Mouse (Mus musculus) lung, embryonic 14.5 days (tissue): ENCODE measurements around the gene Tnfrsf19. TPM values are rescaled to one million over a fixed set of nuclear protein-coding genes. Genes with fewer than 3 reads are reported as not detected.

Source experiments
- ATAC-seq: fragments of 200-750 bp; cut with Nextera tagmentation; 2 replicates; pipeline ENCODE4 v1.8.0; 2017; ENCODE audit warnings: mild to moderate bottlenecking, moderate TSS enrichment, moderate library complexity; ENCODE audit not compliant: insufficient read depth
- DNase-seq: peaks from one replicate; pipeline ENCODE4 v3.0.0-alpha.2; 2015
- H3K27ac ChIP-seq: fragments of 300-500 bp; sonication (generic); 2 replicates; pipeline ENCODE4 v1.5.1; 2014; ENCODE audit warnings: low read depth, mild to moderate bottlenecking, moderate library complexity
- H3K27me3 ChIP-seq: fragments of 300-500 bp; sonication (generic); 2 replicates; pipeline ENCODE4 v1.6.1; 2014; ENCODE audit warnings: low read length, control low read depth; ENCODE audit not compliant: insufficient read depth
- H3K36me3 ChIP-seq: fragments of 300-500 bp; sonication (generic); 2 replicates; pipeline ENCODE4 v1.6.1; 2014; ENCODE audit warnings: control low read depth; ENCODE audit not compliant: insufficient read depth
- H3K4me1 ChIP-seq: fragments of 300-500 bp; sonication (generic); 2 replicates; pipeline ENCODE4 v1.6.1; 2014; ENCODE audit warnings: antibody characterized with exemption, control low read depth; ENCODE audit not compliant: insufficient read depth
- H3K4me2 ChIP-seq: fragments of 300-500 bp; sonication (generic); 2 replicates; pipeline ENCODE4 v1.6.1; 2014; ENCODE audit warnings: mild to moderate bottlenecking
- H3K4me3 ChIP-seq: fragments of 300-500 bp; sonication (generic); 2 replicates; pipeline ENCODE4 v1.5.1; 2014; ENCODE audit warnings: low read depth, low read length
- H3K9ac ChIP-seq: fragments of 300-500 bp; sonication (generic); 2 replicates; pipeline ENCODE4 v1.6.1; 2014
- H3K9me3 ChIP-seq: fragments of 300-500 bp; sonication (generic); 2 replicates; pipeline ENCODE4 v1.6.1; 2016; ENCODE audit warnings: low read depth, low read length, control low read depth
- CTCF ChIP-seq: IDR thresholded peaks from 2 replicates; pipeline ENCODE4 v1.5.1; 2016; ENCODE audit warnings: antibody characterized with exemption, low read depth
- WGBS: fragments of 180-500 bp; shearing (Covaris S2); extraction: QIAGEN DNeasy Blood & Tissue Kit; methylation state at CpG from one replicate; pipeline ENCODE4 v1.1.7; 2014; 5-methylcytosine and 5-hydroxymethylcytosine counted together
- polyA plus RNA-seq: library from polyadenylated mRNA; unstranded; fragments of >200 nt; fragmentation: Nextera tagmentation; extraction: Ambion mirVana; gene quantifications from 2 replicates; pipeline ENCODE4 v1.2.1, GENCODE M21; 2014

The Tnfrsf19 gene
- polyA plus RNA-seq, 1 experiment from 2014 or later = 159 TPM

DNA sequence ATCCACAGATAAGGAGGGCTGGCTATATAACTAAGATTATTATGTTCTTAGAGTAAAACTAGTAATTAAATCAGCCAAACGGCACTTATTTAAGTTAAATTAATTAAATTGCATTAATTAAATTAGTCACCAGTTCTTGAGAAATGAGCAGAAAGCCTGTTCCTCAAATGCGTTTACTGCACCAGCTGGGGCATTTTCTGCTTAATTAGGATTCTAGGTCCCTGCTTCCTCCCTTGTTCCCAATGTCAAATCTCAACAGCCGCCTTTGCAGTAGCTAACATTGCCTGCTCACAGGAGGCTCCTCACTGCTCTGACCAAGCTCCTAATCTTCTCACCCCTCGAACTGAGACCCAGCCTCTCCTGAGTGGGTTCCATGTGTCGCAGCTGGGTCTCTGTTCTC, 59.4 kb downstream of the Tnfrsf19 start:
- WGBS = 72% methylated on average over 5 of the region's 5 CpGs
- Histone ChIP-seq H3K4me1 (peaks cover 25% of the 10 kb centered on the region), H3K4me3 (no peak overlapping the region), H3K27ac (no peak overlapping the region), H3K36me3 (peaks cover 15% of the 10 kb centered on the region; the same call in 1 of the 2 replicates), H3K9ac (no peak overlapping the region), H3K9me3 (no peaks in the 10 kb centered on the region), H3K4me2 (no peak overlapping the region), H3K27me3 (no peaks in the 10 kb centered on the region)
- ATAC-seq = no peak
- DNase-seq = no peak
- TF ChIP-seq CTCF = no peak

DNA sequence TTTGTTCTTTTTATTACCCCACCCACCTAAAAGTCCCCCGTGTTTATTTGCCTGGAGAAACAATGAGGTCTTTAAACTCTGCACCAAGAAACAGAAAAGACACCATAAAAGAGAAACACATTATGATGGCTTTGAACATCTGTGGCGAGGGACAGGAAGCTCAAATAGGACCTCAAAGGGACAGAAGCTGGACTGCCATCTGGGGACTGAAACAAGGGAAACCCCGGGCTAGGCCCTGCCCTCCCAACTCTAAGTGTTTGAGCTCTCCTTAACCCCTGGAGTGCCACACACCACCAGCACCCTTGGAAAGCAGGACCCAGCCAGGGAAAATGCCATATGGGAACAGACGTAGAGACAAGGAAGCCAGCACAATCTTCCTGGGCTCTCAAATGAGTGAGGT, 61.2 kb downstream of the Tnfrsf19 start:
- ATAC-seq (no peak), DNase-seq (peak; percentile 59)
- H3K27ac ChIP-seq = peak overlapping the region; percentile 38
- no peaks in the 10 kb centered on the region for H3K27me3 ChIP-seq
- peaks cover 27% of the 10 kb centered on the region for H3K4me1 ChIP-seq
- H3K9me3 ChIP-seq = no peaks in the 10 kb centered on the region
- H3K9ac ChIP-seq = no peak overlapping the region; the same call in 1 of the 2 replicates
- H3K4me2 ChIP-seq = no peak overlapping the region
- no peak overlapping the region for H3K4me3 ChIP-seq
- WGBS = 20% methylated on average over 4 of the region's 4 CpGs
- no peak for TF ChIP-seq CTCF
- H3K36me3 ChIP-seq = peaks cover 25% of the 10 kb centered on the region

DNA sequence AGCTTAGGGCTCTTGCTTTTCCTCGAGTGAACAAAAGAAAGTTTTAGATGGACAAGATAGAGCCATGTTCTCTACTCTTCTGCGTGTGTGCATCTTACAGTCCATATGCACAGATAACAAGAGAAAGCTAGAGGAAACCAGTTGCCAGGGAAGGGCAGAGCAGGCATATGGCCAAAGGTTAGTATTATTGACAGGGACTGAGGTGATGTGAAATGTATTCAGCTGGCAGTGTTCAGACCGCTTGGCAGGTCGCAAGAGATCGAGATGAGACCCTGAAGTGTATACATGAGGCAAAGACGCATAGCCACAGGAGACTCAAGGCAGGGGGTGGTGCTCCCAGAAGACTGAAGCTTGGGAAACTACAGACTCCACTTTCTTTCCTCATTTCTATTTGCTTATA, 62.0 kb downstream of the Tnfrsf19 start:
- H3K4me1 ChIP-seq = peaks cover 27% of the 10 kb centered on the region
- no peaks in the 10 kb centered on the region for H3K9me3 ChIP-seq
- no peak overlapping the region for H3K4me3 ChIP-seq
- TF ChIP-seq CTCF = no peak
- no peak overlapping the region for H3K4me2 ChIP-seq
- peak; percentile 42; the same call in 1 of the 2 replicates for ATAC-seq
- H3K36me3 ChIP-seq = peaks cover 23% of the 10 kb centered on the region
- H3K27ac ChIP-seq = peak overlapping the region; percentile 38
- no peaks in the 10 kb centered on the region for H3K27me3 ChIP-seq
- WGBS = 29% methylated on average over 6 of the region's 6 CpGs
- no peak overlapping the region for H3K9ac ChIP-seq
- peak; percentile 62 for DNase-seq

DNA sequence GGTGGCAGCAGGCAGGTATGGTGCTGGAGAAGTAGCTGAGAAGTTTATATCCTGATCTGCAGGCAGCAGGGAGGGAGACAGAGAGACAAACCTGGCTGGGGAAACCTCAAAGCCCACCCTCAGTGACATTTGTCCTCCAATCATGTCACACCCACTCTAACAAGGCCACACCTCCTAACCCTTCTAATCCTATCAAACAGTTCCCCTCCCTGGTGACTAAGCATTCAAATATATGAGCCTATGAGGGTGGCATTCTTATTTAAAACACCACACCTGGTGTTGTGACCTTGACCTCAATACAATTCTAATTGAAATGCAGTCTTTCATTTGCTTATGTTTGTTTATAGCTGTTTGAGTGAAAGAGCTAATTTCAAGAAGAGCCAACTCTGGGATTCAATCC, 64.2 kb downstream of the Tnfrsf19 start:
- Histone ChIP-seq H3K27me3 (no peaks in the 10 kb centered on the region), H3K36me3 (peaks cover 28% of the 10 kb centered on the region), H3K9ac (no peak overlapping the region), H3K4me2 (no peak overlapping the region), H3K9me3 (no peaks in the 10 kb centered on the region), H3K4me1 (peaks cover 23% of the 10 kb centered on the region), H3K4me3 (no peak overlapping the region), H3K27ac (no peak overlapping the region)
- TF ChIP-seq CTCF = no peak
- DNase-seq = no peak
- ATAC-seq = no peak

GRCm38 (mm10) chr14:60980244-60980887, 65.9 kb downstream of the Tnfrsf19 start:
- TF ChIP-seq CTCF = no peak
- peaks cover 22% of the 10 kb centered on the region for H3K4me1 ChIP-seq
- peak overlapping the region; percentile 56 for H3K27ac ChIP-seq
- peaks cover 28% of the 10 kb centered on the region for H3K36me3 ChIP-seq
- H3K4me3 ChIP-seq = no peak overlapping the region
- no peak overlapping the region for H3K4me2 ChIP-seq
- ATAC-seq = no peak
- no peaks in the 10 kb centered on the region for H3K27me3 ChIP-seq
- H3K9me3 ChIP-seq = no peaks in the 10 kb centered on the region
- no peak overlapping the region for H3K9ac ChIP-seq
- peak; percentile 81 for DNase-seq
- 76% methylated on average over 5 of the region's 5 CpGs for WGBS

DNA sequence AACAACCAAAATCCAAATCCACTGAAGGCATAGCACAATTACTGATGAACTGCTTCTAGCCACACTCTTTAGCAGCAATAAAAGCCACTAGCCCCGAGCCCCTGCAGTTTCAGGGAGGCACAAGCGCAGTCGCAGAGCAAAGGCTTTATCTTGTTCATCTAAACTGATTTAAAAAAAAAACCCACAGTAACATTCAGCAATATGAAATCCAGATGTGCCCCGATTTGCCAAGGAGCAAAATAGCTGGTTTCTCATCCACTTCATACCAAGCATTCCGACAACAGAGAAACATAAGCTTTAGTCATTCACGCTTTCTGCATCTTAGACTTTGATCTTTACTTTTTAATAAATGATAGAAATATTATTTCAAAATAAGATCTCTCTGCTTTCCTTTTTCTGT, 68.2 kb downstream of the Tnfrsf19 start:
- no peaks in the 10 kb centered on the region for H3K9me3 ChIP-seq
- no peak overlapping the region for H3K4me3 ChIP-seq
- H3K27me3 ChIP-seq = no peaks in the 10 kb centered on the region
- H3K36me3 ChIP-seq = peaks cover 48% of the 10 kb centered on the region
- TF ChIP-seq CTCF = no peak
- 55% methylated on average over 6 of the region's 6 CpGs for WGBS
- no peak overlapping the region for H3K4me2 ChIP-seq
- no peak for ATAC-seq
- peaks cover 5% of the 10 kb centered on the region; the same call in 1 of the 2 replicates for H3K4me1 ChIP-seq
- no peak overlapping the region for H3K27ac ChIP-seq
- H3K9ac ChIP-seq = no peak overlapping the region
- DNase-seq = no peak

GRCm38 (mm10) chr14:60976231-60976630, 70.1 kb downstream of the Tnfrsf19 start:
- 68% methylated on average over 3 of the region's 3 CpGs for WGBS
- ATAC-seq = no peak
- TF ChIP-seq CTCF = no peak

DNA sequence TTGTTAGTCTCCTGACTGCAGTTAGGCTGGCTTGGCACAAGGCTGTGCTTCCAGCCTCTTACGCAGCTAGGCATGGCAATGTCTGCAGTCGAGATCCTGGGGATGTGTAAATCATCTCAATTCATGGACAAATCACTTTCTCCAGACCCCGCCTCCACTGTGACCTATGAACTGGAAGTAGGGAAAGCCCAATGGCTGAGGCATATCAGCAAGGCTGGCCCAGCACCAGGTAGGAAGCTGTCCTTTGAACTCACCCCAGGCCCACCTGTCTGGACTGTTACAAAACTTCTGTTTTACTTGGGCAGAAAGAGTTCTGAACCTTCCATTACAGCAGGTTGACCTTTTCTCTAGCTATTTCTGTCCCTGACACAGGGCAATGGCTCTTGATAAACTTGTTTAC, 70.6 kb downstream of the Tnfrsf19 start:
- Histone ChIP-seq H3K27ac (no peak overlapping the region), H3K4me1 (peaks cover 5% of the 10 kb centered on the region; the same call in 1 of the 2 replicates), H3K36me3 (peaks cover 52% of the 10 kb centered on the region), H3K9me3 (no peaks in the 10 kb centered on the region), H3K27me3 (no peaks in the 10 kb centered on the region), H3K4me3 (no peak overlapping the region), H3K9ac (no peak overlapping the region), H3K4me2 (no peak overlapping the region)
- DNase-seq (no peak), ATAC-seq (no peak)
- no peak for TF ChIP-seq CTCF
- 82% methylated on average over 3 of the region's 3 CpGs for WGBS

More at GRCm38 (mm10) chr14:60976231-60976630, 70.1 kb downstream of the Tnfrsf19 start:
- H3K4me1 ChIP-seq = peaks cover 5% of the 10 kb centered on the region; the same call in 1 of the 2 replicates
- no peak overlapping the region for H3K27ac ChIP-seq
- DNase-seq = no peak
- H3K4me3 ChIP-seq = no peak overlapping the region
- no peak overlapping the region for H3K4me2 ChIP-seq
- H3K9me3 ChIP-seq = no peaks in the 10 kb centered on the region
- no peaks in the 10 kb centered on the region for H3K27me3 ChIP-seq
- H3K36me3 ChIP-seq = peaks cover 52% of the 10 kb centered on the region
- no peak overlapping the region for H3K9ac ChIP-seq
